Mouse (Mus musculus) CH12.LX (cell line): ENCODE measurements around the gene Gm8369.

Experiments used
- BHLHE40 ChIP-seq: IDR thresholded peaks from 2 replicates; pipeline ENCODE4 v1.6.1; 2011; ENCODE audit warnings: mild to moderate bottlenecking, low read depth, low read length, improper control_type of control experiment
- CHD2 ChIP-seq: IDR thresholded peaks from 2 replicates; pipeline ENCODE4 v1.6.1; 2011; ENCODE audit warnings: low read length, improper control_type of control experiment
- CTCF ChIP-seq, 2 experiments: IDR thresholded peaks in 1 of 2; conservative IDR thresholded peaks in 1 of 2; 2 replicates each; pipeline ENCODE4 v1.5.1; 2011 to 2012; ENCODE audit warnings: low read depth in 2 of 2, low read length in 2 of 2, improper control_type of control experiment in 1 of 2, inconsistent platforms in 1 of 2, mild to moderate bottlenecking in 1 of 2, moderate library complexity in 1 of 2
- E2F4 ChIP-seq: IDR thresholded peaks from 2 replicates; pipeline ENCODE4 v1.6.1; 2011; ENCODE audit warnings: low read depth, low read length, improper control_type of control experiment; ENCODE audit not compliant: insufficient replicate concordance
- ELF1 ChIP-seq: IDR thresholded peaks from 2 replicates; pipeline ENCODE4 v1.6.1; 2014; ENCODE audit warnings: low read depth, mild to moderate bottlenecking, inconsistent platforms, low read length, improper control_type of control experiment
- POLR2A ChIP-seq: IDR thresholded peaks from 2 replicates; pipeline ENCODE4 v1.6.1; 2011; ENCODE audit warnings: low read depth, mild to moderate bottlenecking, improper control_type of control experiment, low read length
- USF2 ChIP-seq: conservative IDR thresholded peaks from 2 replicates; pipeline ENCODE4 v1.6.1; 2011; ENCODE audit warnings: low read depth, low read length, improper control_type of control experiment

GRCm38 (mm10) chr19:11496361-11496760, 10.6 kb downstream of the Gm8369 start:
- TF ChIP-seq BHLHE40 (no peak), CTCF (conservative IDR thresholded peaks at IDR 0.05 in 1 of 2, IDR thresholded peaks at IDR 0.05 in 1 of 2; ENCODE audit: low read depth in 2 of 2, low read length in 2 of 2) (no peak), POLR2A (no peak), CHD2 (no peak), E2F4 (no peak), USF2 (no peak), ELF1 (no peak)
